ENCODE assay signal across 30 mouse cellular contexts in genomic region chr2:165363282-165363681, GRCm38 (mm10). TPM values are rescaled to one million over a fixed set of nuclear protein-coding genes. Genes with fewer than 3 reads are reported as not detected.
DNase-seq lines count a peak whose midpoint lies in the region; ATAC-seq and TF ChIP-seq lines count a peak whose summit lies in the region.
"Had no signal": no experiment of that assay in that cellular context is flagged by ENCODE, and none has a peak within 500 bp of the region (broad histone marks: within the 10 kb centered on the region; RNA-seq: fewer than 3 reads in every experiment).

No protein-coding gene starts in this region.

- H3K79me2 ChIP-seq in liver, adult 2 months (ENCODE audit: control insufficient read depth, insufficient read depth, low read length), result no peaks in the 10 kb centered on the region

- H3K9me3 ChIP-seq in forebrain, postnatal 0 days (ENCODE audit: low read length), result no peaks in the 10 kb centered on the region
- H3K9me3 ChIP-seq in forebrain, embryonic 13.5 days (replicated peaks), result no peaks in the 10 kb centered on the region
- no peaks in the 10 kb centered on the region for H3K9me3 ChIP-seq in E14TG2a.4 (ENCODE audit: low read length)
- H3K9me3 ChIP-seq: hindbrain, embryonic 10.5 days; limb, embryonic 12.5 days; midbrain, embryonic 12.5 days had no signal

- TF ChIP-seq CTCF in forebrain, postnatal 0 days (IDR thresholded peaks at IDR 0.05; ENCODE audit: low read depth), result peak; percentile 28; the same call in 1 of the 2 replicates
- peak; percentile 3; the same call in 1 of the 2 replicates for TF ChIP-seq CTCF in liver, adult 2 months (IDR thresholded peaks at IDR 0.05; ENCODE audit: low read depth, low read length)
- peak; percentile 56 for TF ChIP-seq CTCF in E14TG2a.4 (conservative IDR thresholded peaks at IDR 0.05; ENCODE audit: low read length)

- no peak overlapping the region for H3K27ac ChIP-seq in forebrain, postnatal 0 days (ENCODE audit: low read depth, low read length)
- H3K27ac ChIP-seq in forebrain, embryonic 13.5 days, result no peak overlapping the region
- H3K27ac ChIP-seq in liver, adult 2 months (replicated peaks; ENCODE audit: insufficient read depth, low read depth, low read length), result no peak overlapping the region
- H3K27ac ChIP-seq: hindbrain, embryonic 10.5 days; limb, embryonic 12.5 days; midbrain, embryonic 12.5 days; stomach, postnatal 0 days had no signal

- ATAC-seq in forebrain, postnatal 0 days, result no peak
- no peak for ATAC-seq in forebrain, embryonic 13.5 days
- ATAC-seq: forebrain, embryonic 14.5 days had no signal

- no peak for TF ChIP-seq POLR2A in liver, adult 2 months (IDR thresholded peaks at IDR 0.05; ENCODE audit: extremely low read depth, insufficient read depth, low read length)

- H3K9ac ChIP-seq in forebrain, postnatal 0 days, result no peak overlapping the region
- H3K9ac ChIP-seq in forebrain, embryonic 13.5 days, result no peak overlapping the region
- H3K9ac ChIP-seq in liver, adult 2 months (ENCODE audit: low read depth, low read length), result no peak overlapping the region
- H3K9ac ChIP-seq: limb, embryonic 12.5 days; midbrain, embryonic 12.5 days had no signal

- H3K27me3 ChIP-seq in forebrain, postnatal 0 days (ENCODE audit: insufficient read depth, low read length), result no peaks in the 10 kb centered on the region
- H3K27me3 ChIP-seq in forebrain, embryonic 13.5 days, result no peaks in the 10 kb centered on the region
- H3K27me3 ChIP-seq in liver, adult 2 months (ENCODE audit: control insufficient read depth, insufficient read depth, low read length), result no peaks in the 10 kb centered on the region
- peaks cover 37% of the 10 kb centered on the region for H3K27me3 ChIP-seq in E14TG2a.4 (ENCODE audit: insufficient read depth, low read length)

- 93% methylated on average over 6 of the region's 6 CpGs for WGBS in forebrain, postnatal 0 days
- WGBS in forebrain, embryonic 13.5 days, result 90% methylated on average over 6 of the region's 6 CpGs
- WGBS in liver, adult 2 months, result 94% methylated on average over 6 of the region's 6 CpGs

- no peaks in the 10 kb centered on the region for H3K36me3 ChIP-seq in forebrain, postnatal 0 days (ENCODE audit: insufficient read depth)
- H3K36me3 ChIP-seq in forebrain, embryonic 13.5 days (ENCODE audit: poor library complexity, severe bottlenecking), result no peaks in the 10 kb centered on the region
- H3K36me3 ChIP-seq in liver, adult 2 months (ENCODE audit: control insufficient read depth, insufficient read depth, low read length), result no peaks in the 10 kb centered on the region
- no peaks in the 10 kb centered on the region for H3K36me3 ChIP-seq in E14TG2a.4 (ENCODE audit: insufficient read depth, low read length)
- H3K36me3 ChIP-seq: hindbrain, embryonic 10.5 days; limb, embryonic 12.5 days had no signal

- no peak overlapping the region for H3K4me2 ChIP-seq in forebrain, postnatal 0 days (ENCODE audit: low read depth)
- no peak overlapping the region for H3K4me2 ChIP-seq in forebrain, embryonic 13.5 days
- H3K4me2 ChIP-seq: midbrain, embryonic 12.5 days had no signal

- no peaks in the 10 kb centered on the region for H3K4me1 ChIP-seq in forebrain, postnatal 0 days (ENCODE audit: insufficient read depth)
- H3K4me1 ChIP-seq in forebrain, embryonic 13.5 days, result peaks cover 14% of the 10 kb centered on the region
- peaks cover 2% of the 10 kb centered on the region; the same call in 1 of the 2 replicates for H3K4me1 ChIP-seq in liver, adult 2 months (ENCODE audit: control insufficient read depth, insufficient read depth, low read length)
- peaks cover 22% of the 10 kb centered on the region for H3K4me1 ChIP-seq in E14TG2a.4 (replicated peaks; ENCODE audit: low read depth, low read length)

- DNase-seq in forebrain, postnatal 0 days, result no peak
- no peak for DNase-seq in liver, adult 2 months (ENCODE audit: extremely low read depth, low read depth, low spot score)
- DNase-seq in liver (no peak), ZHBTc4 (ENCODE audit: low read depth, low spot score) (peak; percentile 55)
- DNase-seq in urinary bladder, postnatal 10 days (ENCODE audit: low spot score), result no peak
- DNase-seq: adrenal gland, postnatal 10 days; cerebellum, adult 9-10 months; gastrocnemius, postnatal 10 days; heart, postnatal 10 days; kidney, adult 18-20 months; kidney, postnatal 10 days; lung, postnatal 14 days had no signal

- no peak overlapping the region for H3K4me3 ChIP-seq in forebrain, postnatal 0 days (ENCODE audit: low read depth, low read length)
- no peak overlapping the region for H3K4me3 ChIP-seq in forebrain, embryonic 13.5 days
- no peak overlapping the region for H3K4me3 ChIP-seq in liver, adult 2 months (ENCODE audit: insufficient read depth, low read depth, low read length)
- H3K4me3 ChIP-seq in E14TG2a.4 (replicated peaks; ENCODE audit: low read length), result 0 out of 2 replicates have a peak overlapping the region, but pooled peaks have one; percentile 18
- H3K4me3 ChIP-seq: limb, embryonic 12.5 days; midbrain, embryonic 12.5 days had no signal

RNA-seq across cellular contexts. Expression of gene Zfp663, which starts 5.2 kb away (rescaled TPM):
- total RNA-seq in forebrain, postnatal 0 days (2014; rRNA removed), result 3.2 and 14.4 TPM in 2 replicates
- polyA plus RNA-seq in forebrain, postnatal 0 days (2015; fragmentation: Nextera tagmentation; extraction: Ambion mirVana), result 2.1 and 3.3 TPM in 2 replicates
- polyA plus RNA-seq in forebrain, embryonic 13.5 days (2015; fragmentation: Nextera tagmentation; extraction: Ambion mirVana), result 5.7 and 6.1 TPM in 2 replicates
- not detected in 2 replicates for total RNA-seq in liver, adult 2 months (2014; rRNA removed)
- polyA plus RNA-seq in liver, adult 2 months (2012; rRNA removed), result not detected in 2 replicates
- total RNA-seq: adrenal gland, postnatal 10 days; ES-E14; granulocyte monocyte progenitor cell, adult 5-6 weeks; heart, postnatal 10 days; megakaryocyte progenitor cell, adult 5-6 weeks; monocyte, adult 5-6 weeks; neutrophil, adult 5-6 weeks had no signal
- polyA plus RNA-seq: liver, embryonic 16.5 days; small intestine, adult 2 months; urinary bladder, adult 2 months had no signal

RNA-seq across cellular contexts. Expression of gene Zfp334, which starts 24.8 kb away (rescaled TPM):
- 16.7 and 22.4 TPM in 2 replicates for total RNA-seq in forebrain, postnatal 0 days (2014; rRNA removed)
- polyA plus RNA-seq in forebrain, postnatal 0 days (2015; fragmentation: Nextera tagmentation; extraction: Ambion mirVana), result 2.8 and 4.6 TPM in 2 replicates
- 13.6 and 15.5 TPM in 2 replicates for polyA plus RNA-seq in forebrain, embryonic 13.5 days (2015; fragmentation: Nextera tagmentation; extraction: Ambion mirVana)
- 0.65 and 0.74 TPM in 2 replicates for total RNA-seq in liver, adult 2 months (2014; rRNA removed)
- 0.46 and 0.50 TPM in 2 replicates for polyA plus RNA-seq in liver, adult 2 months (2012; rRNA removed)
- total RNA-seq: granulocyte monocyte progenitor cell, adult 5-6 weeks; megakaryocyte progenitor cell, adult 5-6 weeks; monocyte, adult 5-6 weeks; neutrophil, adult 5-6 weeks had no signal

RNA-seq across cellular contexts. Expression of gene Ocstamp, which starts 36.9 kb away (rescaled TPM):
- not detected in 2 replicates for total RNA-seq in forebrain, postnatal 0 days (2014; rRNA removed)
- polyA plus RNA-seq in forebrain, postnatal 0 days (2015; fragmentation: Nextera tagmentation; extraction: Ambion mirVana), result not detected in 2 replicates
- polyA plus RNA-seq in forebrain, embryonic 13.5 days (2015; fragmentation: Nextera tagmentation; extraction: Ambion mirVana), result not detected in 2 replicates
- 0.07 and 0.28 TPM in 2 replicates for total RNA-seq in liver, adult 2 months (2014; rRNA removed)
- 0.81 and 0.83 TPM in 2 replicates for polyA plus RNA-seq in liver, adult 2 months (2012; rRNA removed)
- total RNA-seq: granulocyte monocyte progenitor cell, adult 5-6 weeks; heart, postnatal 10 days; layer of hippocampus, postnatal 25 days; left cerebral cortex, postnatal 10 days; megakaryocyte progenitor cell, adult 5-6 weeks; monocyte, adult 5-6 weeks; neutrophil, adult 5-6 weeks had no signal
- polyA plus RNA-seq: forebrain, embryonic 14.5 days; heart, embryonic 11.5 days; hindbrain, embryonic 10.5 days; limb, embryonic 12.5 days had no signal

RNA-seq across cellular contexts. Expression of gene Elmo2, which starts 37.0 kb away (rescaled TPM):
- total RNA-seq in forebrain, postnatal 0 days (2014; rRNA removed), result 78.8 and 80.9 TPM in 2 replicates
- 68.6 and 84.5 TPM in 2 replicates for polyA plus RNA-seq in forebrain, postnatal 0 days (2015; fragmentation: Nextera tagmentation; extraction: Ambion mirVana)
- polyA plus RNA-seq in forebrain, embryonic 13.5 days (2015; fragmentation: Nextera tagmentation; extraction: Ambion mirVana), result 90.5 and 101 TPM in 2 replicates
- 5.2 and 7.0 TPM in 2 replicates for total RNA-seq in liver, adult 2 months (2014; rRNA removed)
- polyA plus RNA-seq in liver, adult 2 months (2012; rRNA removed), result 10.9 and 17.5 TPM in 2 replicates

Comparison
In these comparisons a context has a peak if more than half of its experiments do, and no peak if none do; other contexts are left out.
1. CTCF ChIP-seq: peak in every context shown above with its lines; median percentile 56 in E14TG2a.4; 28 in forebrain, postnatal 0 days; 3 in liver, adult 2 months.